Mouse (Mus musculus) erythroblast, adult 5-6 weeks (primary cell): ENCODE measurements around the gene Olfr1509. TPM values are rescaled to one million over a fixed set of nuclear protein-coding genes. Genes with fewer than 3 reads are reported as not detected.
"Not testable (repeated sequence)": the region's sequence is repeated elsewhere in the genome, so short reads cannot be mapped to it uniquely, and the experiment has no call there.

Experiments
- ATAC-seq: replicated peaks from 2 replicates; pipeline ENCODE4 v1.8.0; 2016; ENCODE audit warnings: moderate number of reproducible peaks, mild to moderate bottlenecking, moderate TSS enrichment, inconsistent platforms; ENCODE audit not compliant: poor library complexity, low FRiP score, severe bottlenecking
- total RNA-seq, 2 experiments: library from RNA; stranded (forward) in 1 of 2; stranded (reverse) in 1 of 2; fragments of 150-400 nt in 1 of 2; fragments of 200-764, 138-1000 nt in 1 of 2; gene quantifications; 2 replicates each; pipeline versions ENCODE4 v1.2.3 to v1.2.4; 2015 to 2017; ENCODE audit warnings: low replicate concordance in 2 of 2

The Olfr1509 gene
- total RNA-seq (2015; ENCODE audit: low replicate concordance) (not detected in 2 replicates), total RNA-seq (2017; ENCODE audit: low replicate concordance) (not detected in 2 replicates)

DNA sequence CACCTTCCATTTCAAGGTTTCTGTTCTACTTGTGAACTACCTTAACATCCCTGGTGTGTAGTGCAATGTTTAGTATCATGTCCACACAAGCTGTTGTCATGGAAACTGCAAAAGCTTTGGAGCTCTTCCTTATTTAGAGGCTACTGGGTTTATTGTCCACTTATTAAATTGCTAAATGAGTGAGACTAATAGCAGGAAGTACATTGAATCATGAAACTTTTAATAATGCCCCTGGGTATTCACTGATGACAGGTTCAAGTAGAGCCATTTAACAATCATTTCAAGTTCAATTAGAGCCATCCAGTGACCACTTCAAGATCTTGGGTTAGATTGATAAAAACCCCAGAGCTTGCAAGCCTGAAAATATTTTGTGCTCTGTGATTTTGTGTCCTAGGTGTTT, at the start of gene Olfr1509:
TSS of gene Olfr1509 (plus strand) at position 301 of the 400 bp plus-strand sequence.
- no peak for ATAC-seq

GRCm38 (mm10) chr14:52397279-52397678, 45.5 kb upstream of the Olfr1509 start, which contains the start of gene Olfr1511:
TSS of gene Olfr1511 (minus strand) at chr14:52397379.
- ATAC-seq: no peak

DNA sequence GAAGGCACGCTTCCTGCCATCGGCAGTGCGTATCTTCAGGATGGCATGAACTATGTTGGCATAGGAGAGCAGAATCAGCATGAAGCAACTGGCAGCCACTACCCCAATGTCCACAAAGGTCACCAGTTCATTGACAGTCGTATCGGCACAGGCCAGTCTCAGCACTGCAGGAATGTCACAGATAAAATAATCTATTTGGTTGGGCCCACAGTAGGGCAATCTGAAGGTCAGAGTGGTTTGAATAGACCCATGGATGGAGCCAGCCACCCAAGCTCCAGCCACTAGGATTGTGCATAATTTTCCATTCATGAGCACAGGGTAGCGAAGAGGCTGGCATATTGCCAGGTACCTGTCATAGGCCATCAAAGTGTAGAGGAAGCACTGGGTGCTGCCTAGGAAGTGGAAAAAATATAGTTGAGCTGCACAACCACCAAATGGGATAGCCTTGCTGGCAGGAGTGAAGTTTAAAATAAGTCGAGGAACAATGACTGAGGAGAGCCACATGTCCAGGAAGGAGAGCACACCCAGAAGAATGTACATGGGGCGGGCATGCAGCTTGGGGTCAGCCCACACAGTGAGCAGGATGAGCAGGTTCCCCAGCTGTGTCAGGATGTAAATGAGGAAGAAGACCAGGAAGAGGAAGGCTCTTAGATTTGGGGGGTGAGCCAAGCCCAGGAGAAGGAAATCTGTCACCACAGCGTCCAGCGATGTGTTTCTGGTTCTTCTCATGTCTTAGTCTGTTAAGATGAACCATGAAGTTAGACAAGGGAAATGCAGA, 32.5 kb upstream of the Olfr1509 start:
- ATAC-seq: not testable (repeated sequence)

DNA sequence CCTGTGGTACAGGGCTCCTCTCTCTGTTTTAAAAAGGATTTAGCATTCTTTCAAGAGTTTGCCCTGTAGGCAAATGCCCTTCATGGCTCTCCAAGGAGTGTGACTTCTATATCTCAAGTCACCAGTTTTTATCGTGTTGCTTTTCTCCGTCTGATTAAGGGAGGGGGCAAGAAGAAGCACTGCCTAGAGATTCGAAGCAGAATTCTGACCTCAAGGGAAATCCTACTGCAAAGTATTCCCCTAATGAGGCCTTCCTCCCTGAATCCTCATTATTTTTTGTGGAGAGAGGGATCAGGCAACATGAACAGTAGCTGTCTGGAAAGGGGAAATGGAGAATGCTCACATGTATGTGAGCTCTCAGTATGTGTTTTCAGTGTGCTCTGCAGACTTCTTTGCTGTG, 28.5 kb upstream of the Olfr1509 start, which contains the start of gene Olfr1510:
TSS of gene Olfr1510 (minus strand) at position 101 of the 400 bp plus-strand sequence.
- no peak for ATAC-seq

GRCm38 (mm10) chr14:52427686-52428085, 15.1 kb upstream of the Olfr1509 start:
- no peak for ATAC-seq

GRCm38 (mm10) chr14:52451138-52451537, 8.3 kb downstream of the Olfr1509 start:
- ATAC-seq: no peak

DNA sequence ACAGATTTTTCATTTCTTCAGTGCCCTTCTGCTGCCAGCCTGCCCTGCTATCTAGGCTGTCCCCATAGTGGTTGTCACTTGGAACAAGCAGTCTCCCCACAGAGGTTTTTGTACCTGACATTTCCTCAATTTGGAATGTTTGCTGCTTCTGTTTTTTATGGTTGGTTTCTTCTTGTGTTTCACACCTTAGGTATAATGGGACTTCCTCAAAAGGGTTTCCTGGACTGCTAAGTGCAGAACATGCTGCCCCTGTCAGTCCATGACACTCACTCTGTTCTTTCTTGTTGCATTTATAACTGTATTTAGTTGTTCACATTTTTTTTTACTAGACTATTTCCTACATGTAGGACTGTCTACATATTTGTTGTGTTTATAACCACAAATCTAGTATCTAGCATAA, 19.1 kb downstream of the Olfr1509 start:
- ATAC-seq: no peak

GRCm38 (mm10) chr14:52465738-52466137, 22.9 kb downstream of the Olfr1509 start:
- no peak for ATAC-seq

DNA sequence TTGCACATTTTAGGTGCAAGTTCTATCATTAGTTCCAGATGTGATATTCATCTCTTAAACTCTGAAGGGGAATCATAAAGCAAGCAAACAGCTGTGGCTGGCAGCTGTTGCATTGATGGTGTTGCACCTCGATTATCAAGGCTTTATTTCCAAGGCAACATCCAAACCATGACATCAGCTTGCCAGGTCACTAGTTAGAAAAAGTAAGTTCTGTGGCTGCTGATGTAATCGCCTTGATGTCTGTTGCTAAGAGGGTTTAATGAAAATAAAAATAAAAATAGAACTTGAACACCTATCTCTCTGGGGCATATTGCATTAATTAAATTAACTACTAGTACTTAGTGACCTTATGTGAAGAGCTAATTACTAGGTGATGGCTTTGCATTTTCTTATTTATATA, 24.6 kb downstream of the Olfr1509 start, which contains the start of gene Olfr1508:
TSS of gene Olfr1508 (minus strand) at position 101 of the 400 bp plus-strand sequence.
- no peak for ATAC-seq

DNA sequence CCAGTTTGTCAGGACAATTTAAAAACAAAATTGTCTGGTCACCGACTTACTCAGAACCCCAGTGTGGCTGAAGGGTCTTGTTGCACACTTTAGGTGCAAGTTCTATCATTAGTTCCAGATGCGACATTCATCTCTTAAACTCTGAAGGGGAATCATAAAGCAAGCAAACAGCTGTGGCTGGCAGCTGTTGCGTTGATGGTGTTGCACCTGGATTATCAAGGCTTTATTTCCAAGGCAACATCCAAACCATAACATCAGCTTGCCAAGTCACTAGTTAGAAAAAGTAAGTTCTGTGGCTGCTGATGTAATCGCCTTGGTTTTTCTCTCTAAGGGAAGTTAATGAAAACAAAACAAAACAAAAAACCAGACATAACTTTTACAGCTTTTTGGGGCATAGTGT, 52.7 kb downstream of the Olfr1509 start, which contains the start of gene Olfr1507:
TSS of gene Olfr1507 (minus strand) at position 234 of the 400 bp plus-strand sequence.
- no peak for ATAC-seq

Other genes starting within 250 kb of the Olfr1509 start
- gene Supt16, start 245.6 kb upstream of the Olfr1509 start, total RNA-seq (2015; ENCODE audit: low replicate concordance): 30.0 and 32.0 TPM in 2 replicates
- gene Supt16, start 245.6 kb upstream of the Olfr1509 start, total RNA-seq (2017; ENCODE audit: low replicate concordance): 76.2 and 103 TPM in 2 replicates
- gene Chd8, start 185.2 kb upstream of the Olfr1509 start, total RNA-seq (2015; ENCODE audit: low replicate concordance): 21.1 and 51.1 TPM in 2 replicates
- gene Chd8, start 185.2 kb upstream of the Olfr1509 start, total RNA-seq (2017; ENCODE audit: low replicate concordance): 22.7 and 42.8 TPM in 2 replicates
- 16.3 and 16.9 TPM in 2 replicates for gene Tox4, start 163.8 kb upstream of the Olfr1509 start, total RNA-seq (2015; ENCODE audit: low replicate concordance)
- 11.3 and 16.0 TPM in 2 replicates for gene Tox4, start 163.8 kb upstream of the Olfr1509 start, total RNA-seq (2017; ENCODE audit: low replicate concordance)
- gene Rab2b, start 163.4 kb upstream of the Olfr1509 start, total RNA-seq (2015; ENCODE audit: low replicate concordance): 6.7 and 10.8 TPM in 2 replicates
- gene Rab2b, start 163.4 kb upstream of the Olfr1509 start, total RNA-seq (2017; ENCODE audit: low replicate concordance): 1.3 and 4.3 TPM in 2 replicates
- gene Mettl3, start 137.9 kb upstream of the Olfr1509 start, total RNA-seq (2015; ENCODE audit: low replicate concordance): 6.7 and 22.4 TPM in 2 replicates
- gene Mettl3, start 137.9 kb upstream of the Olfr1509 start, total RNA-seq (2017; ENCODE audit: low replicate concordance): 7.2 and 13.8 TPM in 2 replicates
- gene Sall2, start 114.2 kb upstream of the Olfr1509 start, total RNA-seq (2015; ENCODE audit: low replicate concordance): not detected in 2 replicates
- 0.26 TPM in 1 of 2 replicates, not detected in the other for gene Sall2, start 114.2 kb upstream of the Olfr1509 start, total RNA-seq (2017; ENCODE audit: low replicate concordance)
- not detected in 2 replicates for gene Olfr1513, start 86.6 kb upstream of the Olfr1509 start, total RNA-seq (2015; ENCODE audit: low replicate concordance)
- gene Olfr1513, start 86.6 kb upstream of the Olfr1509 start, total RNA-seq (2017; ENCODE audit: low replicate concordance): not detected in 2 replicates
- gene Olfr1512, start 63.8 kb upstream of the Olfr1509 start, total RNA-seq (2015; ENCODE audit: low replicate concordance): not detected in 2 replicates
- not detected in 2 replicates for gene Olfr1512, start 63.8 kb upstream of the Olfr1509 start, total RNA-seq (2017; ENCODE audit: low replicate concordance)
- gene Olfr1511, start 45.6 kb upstream of the Olfr1509 start, total RNA-seq (2015; ENCODE audit: low replicate concordance): not detected in 2 replicates
- gene Olfr1511, start 45.6 kb upstream of the Olfr1509 start, total RNA-seq (2017; ENCODE audit: low replicate concordance): not detected in 2 replicates
- gene Olfr1510, start 28.6 kb upstream of the Olfr1509 start, total RNA-seq (2015; ENCODE audit: low replicate concordance): not detected in 2 replicates
- not detected in 2 replicates for gene Olfr1510, start 28.6 kb upstream of the Olfr1509 start, total RNA-seq (2017; ENCODE audit: low replicate concordance)
- gene Olfr1508, start 24.5 kb downstream of the Olfr1509 start, total RNA-seq (2015; ENCODE audit: low replicate concordance): not detected in 2 replicates
- gene Olfr1508, start 24.5 kb downstream of the Olfr1509 start, total RNA-seq (2017; ENCODE audit: low replicate concordance): not detected in 2 replicates
- not detected in 2 replicates for gene Olfr1507, start 52.8 kb downstream of the Olfr1509 start, total RNA-seq (2015; ENCODE audit: low replicate concordance)
- gene Olfr1507, start 52.8 kb downstream of the Olfr1509 start, total RNA-seq (2017; ENCODE audit: low replicate concordance): not detected in 2 replicates